Mouse (Mus musculus) MEL (cell line): Measurements from ENCODE around the gene Bcas3. TPM values are rescaled to one million over a fixed set of nuclear protein-coding genes. Genes with fewer than 3 reads are reported as not detected.

Experiments
- DNase-seq: peaks from one replicate; pipeline ENCODE4 v3.0.0; 2011; ENCODE audit warnings: low read depth, low spot score
- H3K27ac ChIP-seq: 2 replicates; pipeline ENCODE4 v1.5.1; 2012; ENCODE audit warnings: low read depth, mild to moderate bottlenecking, control low read depth, low read length, moderate library complexity; ENCODE audit not compliant: control insufficient read depth
- H3K27me3 ChIP-seq, 2 experiments: fragments of 150-350 bp in 1 of 2; sonication (generic) in 1 of 2; 2 replicates each; pipeline ENCODE4 v1.6.1; 2012; ENCODE audit warnings: low read length in 2 of 2, mild to moderate bottlenecking in 2 of 2, improper control_type of control experiment in 1 of 2, moderate library complexity in 1 of 2; ENCODE audit not compliant: insufficient read depth in 2 of 2, control insufficient read depth in 1 of 2
- H3K36me3 ChIP-seq, 2 experiments: 2 replicates each; pipeline ENCODE4 v1.6.1; 2012 to 2014; ENCODE audit warnings: low read length in 2 of 2, improper control_type of control experiment in 1 of 2, inconsistent platforms in 1 of 2, mild to moderate bottlenecking in 1 of 2; ENCODE audit not compliant: insufficient read depth in 2 of 2, control insufficient read depth in 1 of 2
- H3K4me1 ChIP-seq, 2 experiments: fragments of 150-350 bp in 1 of 2; sonication (generic) in 1 of 2; 2 replicates each; pipeline ENCODE4 v1.6.1; 2012; ENCODE audit warnings: low read length in 2 of 2, improper control_type of control experiment in 1 of 2, mild to moderate bottlenecking in 1 of 2; ENCODE audit not compliant: insufficient read depth in 2 of 2, control insufficient read depth in 1 of 2
- H3K4me3 ChIP-seq, 2 experiments: fragments of 150-350 bp in 1 of 2; sonication (generic) in 1 of 2; 2 replicates each; pipeline ENCODE4 v1.5.1; 2012; ENCODE audit warnings: low read depth in 2 of 2, low read length in 2 of 2, mild to moderate bottlenecking in 2 of 2, moderate library complexity in 2 of 2, control low read depth in 1 of 2, improper control_type of control experiment in 1 of 2; ENCODE audit not compliant: control insufficient read depth in 1 of 2, insufficient read depth in 1 of 2
- H3K79me2 ChIP-seq: 2 replicates; pipeline ENCODE4 v1.6.1; 2012; ENCODE audit warnings: mild to moderate bottlenecking, low read length, moderate library complexity; ENCODE audit not compliant: control insufficient read depth, poor library complexity, insufficient read depth
- H3K9ac ChIP-seq: 2 replicates; pipeline ENCODE4 v1.6.1; 2012; ENCODE audit warnings: low read depth, mild to moderate bottlenecking, control low read depth, low read length, moderate library complexity; ENCODE audit not compliant: control insufficient read depth, poor library complexity, severe bottlenecking
- H3K9me3 ChIP-seq: fragments of 150-350 bp; sonication (generic); replicated peaks from 2 replicates; pipeline ENCODE4 v1.6.1; 2012; ENCODE audit warnings: mild to moderate bottlenecking, low read length, improper control_type of control experiment, moderate library complexity; ENCODE audit not compliant: insufficient read depth
- CHD1 ChIP-seq: IDR thresholded peaks from 2 replicates; pipeline ENCODE4 v1.6.1; 2012; ENCODE audit warnings: low read depth, mild to moderate bottlenecking, inconsistent platforms, low read length, improper control_type of control experiment
- CTCF ChIP-seq, 3 experiments: IDR thresholded peaks in 2 of 3; conservative IDR thresholded peaks in 1 of 3; 2 replicates each; pipeline ENCODE4 v1.5.1; 2011 to 2012; ENCODE audit warnings: low read length in 3 of 3, low read depth in 2 of 3, mild to moderate bottlenecking in 2 of 3, improper control_type of control experiment in 1 of 3, inconsistent platforms in 1 of 3, mixed read lengths in 1 of 3, moderate library complexity in 1 of 3; ENCODE audit not compliant: control insufficient read depth in 1 of 3, insufficient read depth in 1 of 3, poor library complexity in 1 of 3, severe bottlenecking in 1 of 3
- E2F4 ChIP-seq: IDR thresholded peaks from 2 replicates; pipeline ENCODE4 v1.6.1; 2011; ENCODE audit warnings: low read depth, low read length, improper control_type of control experiment, borderline replicate concordance
- ETS1 ChIP-seq: IDR thresholded peaks from 2 replicates; pipeline ENCODE4 v1.6.1; 2012; ENCODE audit warnings: low read depth, mild to moderate bottlenecking, inconsistent platforms, low read length, improper control_type of control experiment, moderate library complexity
- GATA1 ChIP-seq: IDR thresholded peaks from 2 replicates; pipeline ENCODE4 v1.6.1; 2011; ENCODE audit warnings: low read depth, low read length, improper control_type of control experiment
- HCFC1 ChIP-seq: IDR thresholded peaks from 2 replicates; pipeline ENCODE4 v1.6.1; 2012; ENCODE audit warnings: low read depth, mild to moderate bottlenecking, inconsistent platforms, low read length, improper control_type of control experiment, moderate library complexity
- MAZ ChIP-seq: IDR thresholded peaks from 2 replicates; pipeline ENCODE4 v1.6.1; 2012; ENCODE audit warnings: low read depth, mild to moderate bottlenecking, inconsistent platforms, low read length, improper control_type of control experiment
- MEF2A ChIP-seq: IDR thresholded peaks from 2 replicates; pipeline ENCODE4 v1.6.1; 2014; ENCODE audit warnings: low read depth, mild to moderate bottlenecking, inconsistent platforms, low read length, improper control_type of control experiment; ENCODE audit not compliant: poor library complexity, insufficient replicate concordance, severe bottlenecking; ENCODE audit errors: extremely low read depth
- MXI1 ChIP-seq: IDR thresholded peaks from 2 replicates; pipeline ENCODE4 v1.6.1; 2011; ENCODE audit warnings: mild to moderate bottlenecking, low read depth, low read length, improper control_type of control experiment
- MYB ChIP-seq: IDR thresholded peaks from 2 replicates; pipeline ENCODE4 v1.6.1; 2011; ENCODE audit warnings: mild to moderate bottlenecking, low read depth, low read length, improper control_type of control experiment
- NELFE ChIP-seq: IDR thresholded peaks from 2 replicates; pipeline ENCODE4 v1.6.1; 2011; ENCODE audit warnings: low read depth, low read length, improper control_type of control experiment
- NRF1 ChIP-seq: IDR thresholded peaks from 2 replicates; pipeline ENCODE4 v1.6.1; 2014; ENCODE audit warnings: low read depth, mild to moderate bottlenecking, inconsistent platforms, low read length, improper control_type of control experiment, moderate library complexity; ENCODE audit not compliant: poor library complexity, insufficient read depth, severe bottlenecking
- POLR2AphosphoS2 ChIP-seq: IDR thresholded peaks from 2 replicates; pipeline ENCODE4 v1.6.1; 2011; ENCODE audit warnings: low read length, improper control_type of control experiment
- SIN3A ChIP-seq: IDR thresholded peaks from 2 replicates; pipeline ENCODE4 v1.6.1; 2012; ENCODE audit warnings: low read length, improper control_type of control experiment, inconsistent platforms
- TAL1 ChIP-seq: IDR thresholded peaks from 2 replicates; pipeline ENCODE4 v1.6.1; 2012; ENCODE audit warnings: mild to moderate bottlenecking, inconsistent platforms, low read length, moderate library complexity, mixed read lengths
- TCF12 ChIP-seq: IDR thresholded peaks from 2 replicates; pipeline ENCODE4 v1.6.1; 2014; ENCODE audit warnings: low read depth, mild to moderate bottlenecking, inconsistent platforms, low read length, improper control_type of control experiment, moderate library complexity
- USF2 ChIP-seq, 2 experiments: IDR thresholded peaks; 2 replicates each; pipeline ENCODE4 v1.6.1; 2011 to 2012; ENCODE audit warnings: improper control_type of control experiment in 2 of 2, low read length in 2 of 2, borderline replicate concordance in 1 of 2, inconsistent platforms in 1 of 2, low read depth in 1 of 2, mild to moderate bottlenecking in 1 of 2; ENCODE audit not compliant: insufficient read depth in 1 of 2
- ZKSCAN1 ChIP-seq: IDR thresholded peaks from 2 replicates; pipeline ENCODE4 v1.6.1; 2012; ENCODE audit warnings: low read depth, mild to moderate bottlenecking, inconsistent platforms, low read length, improper control_type of control experiment, moderate library complexity
- ZNF384 ChIP-seq: IDR thresholded peaks from 2 replicates; pipeline ENCODE4 v1.6.1; 2012; ENCODE audit warnings: low read depth, mild to moderate bottlenecking, inconsistent platforms, low read length, improper control_type of control experiment
- polyA plus RNA-seq, 2 experiments: library from polyadenylated mRNA; stranded (reverse) in 1 of 2; unstranded in 1 of 2; fragments of >175 nt in 1 of 2; fragments of >200 nt in 1 of 2; gene quantifications; 2 replicates each; pipeline versions ENCODE4 v1.2.1 to v1.2.4; 2012; ENCODE audit warnings: low replicate concordance in 2 of 2, low read depth in 1 of 2; ENCODE audit not compliant: insufficient read length in 2 of 2, insufficient read depth in 1 of 2, missing spikeins in 1 of 2
- total RNA-seq: library from RNA; depleted of rRNA; stranded (reverse); fragments of 300-350 nt; gene quantifications from 2 replicates; pipeline ENCODE4 v1.2.3, GENCODE M21; 2012

Gene Bcas3
- total and polyA plus RNA-seq, 3 experiments: 8.6 to 14.7 TPM; not detected in 1

DNA sequence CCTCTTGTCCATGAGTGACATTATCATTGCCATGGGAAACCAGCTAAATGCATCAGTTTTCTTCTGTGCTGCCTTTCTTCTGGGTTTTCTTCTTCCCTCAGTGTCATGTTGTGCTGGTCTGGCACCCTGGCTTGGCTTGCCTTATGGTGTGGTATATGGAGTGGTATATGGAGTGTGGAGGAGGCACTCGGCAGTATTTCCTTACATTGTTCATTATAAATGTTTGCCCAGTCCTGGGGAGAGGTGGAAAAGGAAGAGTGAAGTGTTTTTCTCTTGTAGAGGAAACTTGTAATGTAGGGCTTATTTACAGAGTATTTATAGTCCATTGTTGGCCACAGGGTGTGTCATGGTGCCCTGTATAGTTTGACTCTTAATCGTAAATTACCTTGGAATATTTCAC lies 212.1 kb downstream of the Bcas3 start:
- Histone ChIP-seq H3K4me3 (no peak overlapping the region), H3K9me3 (no peaks in the 10 kb centered on the region), H3K36me3 (no peaks in the 10 kb centered on the region), H3K79me2 (no peaks in the 10 kb centered on the region), H3K27ac (no peak overlapping the region), H3K9ac (no peak overlapping the region), H3K27me3 (no peaks in the 10 kb centered on the region), H3K4me1 (no peaks in the 10 kb centered on the region; a peak in 1 of 4 replicates)
- no peak for DNase-seq
- TF ChIP-seq ETS1 (no peak), MXI1 (no peak), GATA1 (no peak), CTCF (IDR thresholded peaks at IDR 0.05 in 2 of 3, conservative IDR thresholded peaks at IDR 0.05 in 1 of 3; ENCODE audit: control insufficient read depth in 1 of 3, insufficient read depth in 1 of 3, low read depth in 2 of 3, low read length in 3 of 3, poor library complexity in 1 of 3, severe bottlenecking in 1 of 3) (no peak), MAZ (no peak)

- H3K27me3 ChIP-seq: no peaks in the 10 kb centered on the region
- H3K4me3 ChIP-seq: no peak overlapping the region
- H3K79me2 ChIP-seq: no peaks in the 10 kb centered on the region
- H3K9ac ChIP-seq: no peak overlapping the region
- H3K36me3 ChIP-seq: peaks cover 0 to 18% of the 10 kb centered on the region in 2 experiments; a peak in 2 of 4 replicates
- no peaks in the 10 kb centered on the region for H3K9me3 ChIP-seq
- H3K27ac ChIP-seq: no peak overlapping the region
- TF ChIP-seq TAL1: no peak
- TF ChIP-seq CHD1: no peak
- TF ChIP-seq ZKSCAN1: no peak
- TF ChIP-seq NELFE: no peak
- TF ChIP-seq HCFC1: no peak
- no peak for TF ChIP-seq TCF12
- H3K4me1 ChIP-seq: peaks cover 14 to 21% of the 10 kb centered on the region in 2 experiments
- no peak for DNase-seq
Measured at GRCm38 (mm10) chr11:85571040-85571439, 218.1 kb downstream of the Bcas3 start.

DNA sequence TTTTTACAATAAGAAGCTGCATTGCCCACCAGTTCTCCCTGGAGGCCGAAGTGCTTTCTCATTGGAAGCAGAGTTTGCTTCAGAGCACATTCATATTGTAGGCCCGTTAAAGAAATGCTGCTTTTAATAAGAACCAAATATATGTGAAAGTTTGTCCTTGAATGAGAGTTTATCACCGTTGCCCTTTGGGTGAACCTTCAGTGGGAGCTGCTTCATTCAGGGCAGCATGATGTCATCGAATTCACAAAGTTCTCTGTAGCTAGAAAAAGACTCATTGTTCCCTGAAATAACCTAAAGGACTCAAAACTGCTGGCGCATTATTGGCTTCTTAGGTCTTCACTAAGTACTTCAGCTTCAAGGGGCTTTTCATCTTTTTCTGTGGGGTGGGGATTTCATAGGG lies 219.0 kb downstream of the Bcas3 start:
- Histone ChIP-seq H3K4me1 (peaks cover 14 to 21% of the 10 kb centered on the region in 2 experiments), H3K79me2 (no peaks in the 10 kb centered on the region), H3K4me3 (no peak overlapping the region), H3K9ac (no peak overlapping the region), H3K36me3 (peaks cover 0 to 18% of the 10 kb centered on the region in 2 experiments; a peak in 2 of 4 replicates), H3K9me3 (no peaks in the 10 kb centered on the region), H3K27me3 (no peaks in the 10 kb centered on the region), H3K27ac (no peak overlapping the region)
- TF ChIP-seq NRF1: no peak
- TF ChIP-seq MEF2A: no peak
- TF ChIP-seq MXI1: no peak
- TF ChIP-seq E2F4: no peak
- TF ChIP-seq CHD1: no peak
- TF ChIP-seq POLR2AphosphoS2: no peak
- TF ChIP-seq ZNF384: no peak
- no peak for TF ChIP-seq USF2 (IDR thresholded peaks at IDR 0.05; ENCODE audit: borderline replicate concordance in 1 of 2, insufficient read depth in 1 of 2, low read depth in 1 of 2, low read length in 2 of 2)
- TF ChIP-seq MYB: no peak
- no peak for TF ChIP-seq SIN3A
- no peak for TF ChIP-seq NELFE
- peak; percentile 17 for DNase-seq
